Mouse (Mus musculus) forebrain, embryonic 11.5 days (tissue): ENCODE data around the gene Ephx1. TPM values are rescaled to one million over a fixed set of nuclear protein-coding genes. Genes with fewer than 3 reads are reported as not detected.
"Not testable (repeated sequence)": the region's sequence is repeated elsewhere in the genome, so short reads cannot be mapped to it uniquely, and the experiment has no call there.

Experiments used
- ATAC-seq: fragments of 200-750 bp; cut with Nextera tagmentation; replicated peaks from 2 replicates; pipeline ENCODE4 v1.8.0; 2017; ENCODE audit warnings: moderate TSS enrichment; ENCODE audit not compliant: low FRiP score
- DNase-seq: peaks from one replicate; pipeline ENCODE4 v3.0.0-alpha.2; 2017; ENCODE audit warnings: low spot score
- H3K27ac ChIP-seq: fragments of 300-500 bp; sonication (generic); 2 replicates; pipeline ENCODE4 v1.5.1; 2014; ENCODE audit warnings: low read depth, low read length
- H3K27me3 ChIP-seq: fragments of 300-500 bp; sonication (generic); 2 replicates; pipeline ENCODE4 v1.6.1; 2014; ENCODE audit warnings: mild to moderate bottlenecking, low read length, mixed read lengths; ENCODE audit not compliant: control insufficient read depth, insufficient read depth
- H3K36me3 ChIP-seq: fragments of 300-500 bp; sonication (generic); 2 replicates; pipeline ENCODE4 v1.6.1; 2014; ENCODE audit warnings: mild to moderate bottlenecking, low read length, moderate library complexity, mixed read lengths; ENCODE audit not compliant: control insufficient read depth, insufficient read depth
- H3K4me1 ChIP-seq: fragments of 300-500 bp; sonication (generic); replicated peaks from 2 replicates; pipeline ENCODE4 v1.6.1; 2014; ENCODE audit warnings: low read length, mixed read lengths; ENCODE audit not compliant: control insufficient read depth, insufficient read depth
- H3K4me2 ChIP-seq: fragments of 300-500 bp; sonication (generic); 2 replicates; pipeline ENCODE4 v1.6.1; 2014; ENCODE audit warnings: low read depth, mild to moderate bottlenecking, low read length, moderate library complexity, mixed read lengths; ENCODE audit not compliant: severe bottlenecking
- H3K4me3 ChIP-seq: fragments of 300-500 bp; sonication (generic); 2 replicates; pipeline ENCODE4 v1.5.1; 2014; ENCODE audit warnings: low read depth, low read length
- H3K9ac ChIP-seq: fragments of 300-500 bp; sonication (generic); 2 replicates; pipeline ENCODE4 v1.6.1; 2014; ENCODE audit warnings: low read length
- H3K9me3 ChIP-seq: fragments of 300-500 bp; sonication (generic); 2 replicates; pipeline ENCODE4 v1.6.1; 2016; ENCODE audit warnings: low read length, mixed read lengths; ENCODE audit not compliant: control insufficient read depth
- WGBS: fragments of 180-500 bp; shearing (Covaris S2); extraction: QIAGEN DNeasy Blood & Tissue Kit; methylation state at CpG from one replicate; pipeline ENCODE4 v1.1.7; 2014; 5-methylcytosine and 5-hydroxymethylcytosine counted together
- polyA plus RNA-seq: library from polyadenylated mRNA; unstranded; fragments of >200 nt; fragmentation: Nextera tagmentation; extraction: Ambion mirVana; gene quantifications from 2 replicates; pipeline ENCODE4 v1.2.1, GENCODE M21; 2014

Ephx1 gene
- polyA plus RNA-seq, 1 experiment from 2014 or later, result 1.1 TPM

- peak within 1 kb of the TSS; percentile 81 for H3K9ac ChIP-seq
- peak within 1 kb of the TSS; percentile 78 for H3K4me3 ChIP-seq
- no peak within 1 kb of the TSS for H3K27ac ChIP-seq
- no peaks in the 10 kb centered on the region for H3K9me3 ChIP-seq
- WGBS, result under 1% methylated on average over 70 of the region's 73 CpGs
- H3K27me3 ChIP-seq, result peaks cover 30% of the 10 kb centered on the region
- DNase-seq (peak; percentile 82), ATAC-seq (peak; percentile 58)
- peaks cover 4% of the 10 kb centered on the region; the same call in 1 of the 2 replicates for H3K4me1 ChIP-seq
- H3K4me2 ChIP-seq, result peak within 1 kb of the TSS; percentile 94
- H3K36me3 ChIP-seq, result no peaks in the 10 kb centered on the region
These were observed 78.3 kb downstream of the Ephx1 start, which contains the start of gene Tmem63a for GRCm38 (mm10) chr1:180942166-180943031. TSS of gene Tmem63a (plus strand) at chr1:180942344.

- Histone ChIP-seq H3K27me3 (peaks cover 35% of the 10 kb centered on the region), H3K36me3 (no peaks in the 10 kb centered on the region), H3K9ac (peak overlapping the region; percentile 81), H3K4me2 (peak overlapping the region; percentile 94), H3K9me3 (no peaks in the 10 kb centered on the region), H3K27ac (no peak overlapping the region), H3K4me1 (peaks cover 4% of the 10 kb centered on the region; the same call in 1 of the 2 replicates), H3K4me3 (peak overlapping the region; percentile 78)
- 0 out of 2 replicates have a peak, but pooled peaks have one; percentile 8 for ATAC-seq
- peak; percentile 64 for DNase-seq
- 4% methylated on average over 18 of the region's 18 CpGs for WGBS
These were observed 79.0 kb downstream of the Ephx1 start for GRCm38 (mm10) chr1:180941726-180942125.

- ATAC-seq, result no peak
- H3K27me3 ChIP-seq, result peaks cover 42% of the 10 kb centered on the region
- H3K4me3 ChIP-seq, result no peak overlapping the region
These were observed 79.8 kb downstream of the Ephx1 start for GRCm38 (mm10) chr1:180940776-180941460.

GRCm38 (mm10) chr1:180938781-180939180 is 81.9 kb downstream of the Ephx1 start:
- not testable (repeated sequence) for ATAC-seq

More at GRCm38 (mm10) chr1:180940776-180941460, 79.8 kb downstream of the Ephx1 start:
- Histone ChIP-seq H3K36me3 (no peaks in the 10 kb centered on the region), H3K9ac (no peak overlapping the region), H3K4me1 (peaks cover 4% of the 10 kb centered on the region; the same call in 1 of the 2 replicates), H3K9me3 (no peaks in the 10 kb centered on the region), H3K27ac (no peak overlapping the region), H3K4me2 (no peak overlapping the region)
- DNase-seq, result no peak
- 87% methylated on average over 7 of the region's 7 CpGs for WGBS

GRCm38 (mm10) chr1:180937631-180938030 is 83.1 kb downstream of the Ephx1 start:
- not testable (repeated sequence) for DNase-seq, H3K27ac ChIP-seq, H3K4me3 ChIP-seq, H3K9ac ChIP-seq, ATAC-seq, H3K9me3 ChIP-seq, H3K36me3 ChIP-seq, H3K4me1 ChIP-seq, H3K4me2 ChIP-seq
- peaks cover 56% of the 10 kb centered on the region for H3K27me3 ChIP-seq
- 14% methylated on average over 13 of the region's 13 CpGs for WGBS

More at GRCm38 (mm10) chr1:180938781-180939180, 81.9 kb downstream of the Ephx1 start:
- H3K27me3 ChIP-seq, result peaks cover 63% of the 10 kb centered on the region
- not testable (repeated sequence) for H3K4me3 ChIP-seq, H3K9me3 ChIP-seq, H3K4me1 ChIP-seq, H3K9ac ChIP-seq, H3K4me2 ChIP-seq, DNase-seq, H3K27ac ChIP-seq, H3K36me3 ChIP-seq
- WGBS, result 71% methylated on average over 1 of the region's 2 CpGs

- H3K9ac ChIP-seq, H3K27ac ChIP-seq, H3K4me1 ChIP-seq, H3K9me3 ChIP-seq, H3K36me3 ChIP-seq: not testable (repeated sequence)
- WGBS, result 2% methylated on average over 34 of the region's 41 CpGs
- DNase-seq, result peak; percentile 68
- peak overlapping the region; percentile 11 for H3K4me3 ChIP-seq
- 0 out of 2 replicates have a peak, but pooled peaks have one; percentile 71 for ATAC-seq
- H3K27me3 ChIP-seq, result peaks cover 51% of the 10 kb centered on the region
- peak overlapping the region; percentile 38; the same call in 1 of the 2 replicates for H3K4me2 ChIP-seq
These were observed 83.9 kb downstream of the Ephx1 start for GRCm38 (mm10) chr1:180936610-180937398.

GRCm38 (mm10) chr1:180934467-180935419 is 86.0 kb downstream of the Ephx1 start, which contains the start of gene Lefty1:
TSS of gene Lefty1 (plus strand) at chr1:180935022.
- no peak for DNase-seq
- Histone ChIP-seq H3K4me2 (no peak within 1 kb of the TSS), H3K9me3 (no peaks in the 10 kb centered on the region), H3K27ac (no peak within 1 kb of the TSS), H3K9ac (no peak within 1 kb of the TSS), H3K27me3 (peaks cover 40% of the 10 kb centered on the region), H3K4me1 (no peaks in the 10 kb centered on the region; the same call in 1 of the 2 replicates), H3K36me3 (no peaks in the 10 kb centered on the region), H3K4me3 (no peak within 1 kb of the TSS)
- WGBS, result 14% methylated on average over 21 of the region's 21 CpGs
- ATAC-seq, result no peak
